Mouse (Mus musculus): ENCODE measurements around the gene Fam71e1. TPM values are rescaled to one million over a fixed set of nuclear protein-coding genes. Genes with fewer than 3 reads are reported as not detected.

Gene Fam71e1
- polyA plus RNA-seq, 1 experiment, result 12.2 TPM

DNA sequence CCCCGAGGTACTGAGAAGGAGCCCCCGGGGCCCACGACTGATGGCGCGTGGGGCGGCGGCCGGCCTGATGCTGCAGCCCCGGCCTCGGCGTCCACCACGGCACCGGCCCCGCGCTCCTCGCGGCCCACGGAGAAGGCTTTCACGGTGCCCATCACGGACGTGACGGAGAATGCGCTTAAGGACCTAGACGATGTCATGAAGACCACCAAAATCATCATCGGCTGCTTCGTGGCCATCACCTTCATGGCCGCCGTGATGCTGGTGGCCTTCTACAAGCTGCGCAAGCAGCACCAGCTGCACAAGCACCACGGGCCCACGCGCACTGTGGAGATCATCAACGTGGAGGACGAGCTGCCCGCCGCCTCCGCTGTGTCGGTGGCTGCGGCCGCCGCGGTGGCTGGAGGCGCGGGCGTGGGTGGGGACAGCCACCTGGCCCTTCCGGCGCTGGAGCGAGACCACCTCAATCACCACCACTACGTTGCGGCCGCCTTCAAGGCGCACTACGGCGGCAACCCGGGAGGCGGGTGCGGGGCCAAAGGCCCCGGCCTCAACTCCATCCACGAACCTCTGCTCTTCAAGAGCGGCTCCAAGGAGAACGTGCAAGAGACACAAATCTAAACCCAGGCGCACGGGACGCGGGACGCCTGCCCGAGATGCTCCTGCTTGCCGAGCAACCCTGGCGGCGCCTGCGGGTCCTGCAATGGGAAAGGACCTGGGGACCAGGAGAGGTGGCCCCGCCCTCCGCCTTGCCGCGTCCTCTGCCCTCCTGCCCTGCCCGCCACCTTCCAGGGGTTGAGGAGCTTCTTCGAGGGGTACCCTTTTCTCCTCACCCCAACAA, 33.9 kb upstream of the Fam71e1 start:
- peak; percentile 59 for DNase-seq
- H3K36me3 ChIP-seq (ENCODE audit: control insufficient read depth, insufficient read depth, low read length), result no peaks in the 10 kb centered on the region
- H3K27ac ChIP-seq (ENCODE audit: insufficient read depth, low read depth, low read length), result no peak overlapping the region
- H3K4me1 ChIP-seq (ENCODE audit: control insufficient read depth, insufficient read depth, low read length), result no peaks in the 10 kb centered on the region
- no peak for TF ChIP-seq POLR2A (IDR thresholded peaks at IDR 0.05; ENCODE audit: low read depth, low read length)
- peak; percentile 29; the same call in 1 of the 2 replicates for TF ChIP-seq CTCF (conservative IDR thresholded peaks at IDR 0.05; ENCODE audit: insufficient read depth, insufficient read length, low read depth, low read length)
- no peak overlapping the region for H3K4me3 ChIP-seq (ENCODE audit: insufficient read depth, low read depth, low read length)
- 10% methylated on average over 77 of the region's 77 CpGs for WGBS
- no peaks in the 10 kb centered on the region for H3K27me3 ChIP-seq (replicated peaks; ENCODE audit: control insufficient read depth, insufficient read depth, low read length)

DNA sequence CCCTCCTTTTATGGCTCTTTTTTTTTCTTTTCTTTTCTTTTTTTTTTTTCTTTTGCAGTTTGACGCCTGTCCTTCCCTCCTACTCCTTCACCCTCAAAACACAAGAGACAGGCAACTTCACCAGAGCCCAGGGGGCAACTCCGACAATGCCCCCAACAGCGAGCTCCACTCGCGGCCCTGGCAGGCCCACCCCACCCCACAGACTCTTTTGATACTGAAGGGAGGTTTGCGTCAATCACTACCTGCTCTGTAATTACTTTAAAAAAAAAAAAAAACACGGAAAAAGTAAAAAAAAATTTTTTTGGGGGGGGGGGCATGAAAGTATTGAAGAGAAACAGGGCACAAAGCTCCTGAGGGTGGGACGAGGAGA, 33.3 kb upstream of the Fam71e1 start:
- no peak for DNase-seq
- Histone ChIP-seq H3K36me3 (ENCODE audit: control insufficient read depth, insufficient read depth, low read length) (no peaks in the 10 kb centered on the region), H3K27me3 (replicated peaks; ENCODE audit: control insufficient read depth, insufficient read depth, low read length) (no peaks in the 10 kb centered on the region), H3K4me1 (ENCODE audit: control insufficient read depth, insufficient read depth, low read length) (no peaks in the 10 kb centered on the region), H3K27ac (ENCODE audit: insufficient read depth, low read depth, low read length) (no peak overlapping the region), H3K4me3 (ENCODE audit: insufficient read depth, low read depth, low read length) (no peak overlapping the region)
- TF ChIP-seq CTCF (conservative IDR thresholded peaks at IDR 0.05; ENCODE audit: insufficient read depth, insufficient read length, low read depth, low read length), result no peak
- no peak for TF ChIP-seq POLR2A (IDR thresholded peaks at IDR 0.05; ENCODE audit: low read depth, low read length)
- 21% methylated on average over 8 of the region's 8 CpGs for WGBS

DNA sequence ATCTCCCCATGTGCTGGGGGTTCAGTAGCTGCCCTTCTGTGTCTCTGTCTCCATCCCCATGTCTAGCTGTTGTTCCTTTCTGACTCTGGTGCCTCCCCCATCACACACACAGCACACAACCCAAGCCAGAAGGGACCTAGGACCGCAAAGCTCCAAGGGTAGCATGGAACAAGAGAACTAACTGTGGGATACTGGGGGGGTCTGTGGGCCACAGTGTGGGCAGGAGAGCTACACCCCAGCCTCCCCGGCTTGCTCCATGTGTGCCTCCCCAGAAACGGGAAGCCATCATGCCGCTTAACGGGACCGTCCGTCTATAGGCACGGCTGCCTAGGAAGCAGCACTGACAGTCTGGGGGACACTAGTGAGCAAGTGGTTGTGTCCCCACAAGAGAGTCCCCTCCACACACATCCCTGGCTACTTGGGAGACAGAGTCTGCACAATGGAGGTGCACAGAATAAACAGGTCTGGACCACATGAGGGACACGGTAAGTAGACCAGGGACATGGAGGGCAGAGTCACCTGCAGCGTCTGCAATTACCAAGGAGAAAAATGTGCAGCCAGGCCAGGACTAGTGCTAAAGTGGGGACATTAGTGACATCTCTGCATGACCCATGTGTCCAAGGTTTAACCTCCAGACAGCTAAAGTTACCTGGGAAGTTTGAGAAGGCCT, 32.7 kb upstream of the Fam71e1 start:
- H3K27me3 ChIP-seq (replicated peaks; ENCODE audit: control insufficient read depth, insufficient read depth, low read length), result no peaks in the 10 kb centered on the region

DNA sequence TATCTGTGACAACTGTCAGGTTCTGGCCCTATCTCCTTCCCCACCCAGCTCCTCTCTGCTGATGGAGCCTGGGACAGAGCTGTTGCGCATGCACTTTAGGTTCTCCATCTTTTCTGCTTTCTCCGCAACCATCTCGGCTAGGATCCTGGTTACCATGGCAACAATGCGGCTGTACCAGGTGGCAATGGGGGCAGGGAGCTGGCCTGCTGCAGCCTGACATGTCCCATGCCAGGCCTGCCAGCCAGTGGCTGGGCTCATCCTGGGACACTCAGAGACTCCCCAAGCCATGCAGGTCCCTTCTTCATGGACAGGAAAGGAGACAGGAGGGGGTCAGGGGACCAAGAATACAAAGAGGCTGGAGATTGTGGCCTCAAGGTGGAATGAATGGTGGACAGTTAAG, 31.9 kb upstream of the Fam71e1 start:
- Histone ChIP-seq H3K4me3 (ENCODE audit: insufficient read depth, low read depth, low read length) (no peak overlapping the region), H3K4me1 (ENCODE audit: control insufficient read depth, insufficient read depth, low read length) (no peaks in the 10 kb centered on the region)
- TF ChIP-seq POLR2A (IDR thresholded peaks at IDR 0.05; ENCODE audit: low read depth, low read length) (no peak), CTCF (conservative IDR thresholded peaks at IDR 0.05; ENCODE audit: insufficient read depth, insufficient read length, low read depth, low read length) (no peak)

More for the DNA sequence above, 32.7 kb upstream of the Fam71e1 start:
- 86% methylated on average over 10 of the region's 10 CpGs for WGBS
- Histone ChIP-seq H3K36me3 (ENCODE audit: control insufficient read depth, insufficient read depth, low read length) (no peaks in the 10 kb centered on the region), H3K27ac (ENCODE audit: insufficient read depth, low read depth, low read length) (no peak overlapping the region), H3K4me1 (ENCODE audit: control insufficient read depth, insufficient read depth, low read length) (no peaks in the 10 kb centered on the region), H3K4me3 (ENCODE audit: insufficient read depth, low read depth, low read length) (no peak overlapping the region)
- DNase-seq, result no peak
- TF ChIP-seq POLR2A (IDR thresholded peaks at IDR 0.05; ENCODE audit: low read depth, low read length) (no peak), CTCF (conservative IDR thresholded peaks at IDR 0.05; ENCODE audit: insufficient read depth, insufficient read length, low read depth, low read length) (no peak)

DNA sequence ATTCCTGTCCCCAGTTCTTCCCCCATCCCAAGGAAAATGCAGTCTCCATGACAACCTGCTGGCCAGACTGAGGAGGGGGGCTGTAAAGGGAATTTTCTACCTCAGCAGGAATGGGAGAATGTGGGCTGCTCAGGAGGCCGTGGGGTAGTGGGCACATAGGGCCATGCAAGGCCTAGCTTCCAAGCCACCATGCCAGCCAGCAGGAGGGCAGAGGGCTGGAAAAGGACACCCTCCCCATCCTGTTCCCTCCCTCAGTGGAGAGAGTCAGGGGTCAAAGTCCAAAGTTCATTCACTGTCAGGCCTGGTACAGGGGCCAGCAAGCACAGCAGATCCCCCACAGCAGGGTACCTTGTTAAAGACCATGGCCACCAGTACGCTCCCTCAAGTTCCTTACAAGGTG, 31.3 kb upstream of the Fam71e1 start, which contains the start of gene Aspdh:
Aspdh (plus strand) TSS at position 281 of the 400 bp plus-strand sequence.
- peak; percentile 16 for TF ChIP-seq POLR2A (IDR thresholded peaks at IDR 0.05; ENCODE audit: low read depth, low read length)
- no peak for TF ChIP-seq CTCF (conservative IDR thresholded peaks at IDR 0.05; ENCODE audit: insufficient read depth, insufficient read length, low read depth, low read length)
- Histone ChIP-seq H3K27ac (ENCODE audit: insufficient read depth, low read depth, low read length) (peak within 1 kb of the TSS; percentile 84), H3K4me1 (ENCODE audit: control insufficient read depth, insufficient read depth, low read length) (no peaks in the 10 kb centered on the region), H3K4me3 (ENCODE audit: insufficient read depth, low read depth, low read length) (peak within 1 kb of the TSS; percentile 51), H3K27me3 (replicated peaks; ENCODE audit: control insufficient read depth, insufficient read depth, low read length) (no peaks in the 10 kb centered on the region), H3K36me3 (ENCODE audit: control insufficient read depth, insufficient read depth, low read length) (no peaks in the 10 kb centered on the region)
- 51% methylated on average over 2 of the region's 2 CpGs for WGBS
- peak; percentile 90 for DNase-seq

More for the DNA sequence above, 31.9 kb upstream of the Fam71e1 start:
- DNase-seq, result no peak
- no peaks in the 10 kb centered on the region for H3K27me3 ChIP-seq (replicated peaks; ENCODE audit: control insufficient read depth, insufficient read depth, low read length)
- H3K36me3 ChIP-seq (ENCODE audit: control insufficient read depth, insufficient read depth, low read length), result no peaks in the 10 kb centered on the region
- WGBS, result 51% methylated on average over 4 of the region's 4 CpGs
- no peak overlapping the region for H3K27ac ChIP-seq (ENCODE audit: insufficient read depth, low read depth, low read length)

DNA sequence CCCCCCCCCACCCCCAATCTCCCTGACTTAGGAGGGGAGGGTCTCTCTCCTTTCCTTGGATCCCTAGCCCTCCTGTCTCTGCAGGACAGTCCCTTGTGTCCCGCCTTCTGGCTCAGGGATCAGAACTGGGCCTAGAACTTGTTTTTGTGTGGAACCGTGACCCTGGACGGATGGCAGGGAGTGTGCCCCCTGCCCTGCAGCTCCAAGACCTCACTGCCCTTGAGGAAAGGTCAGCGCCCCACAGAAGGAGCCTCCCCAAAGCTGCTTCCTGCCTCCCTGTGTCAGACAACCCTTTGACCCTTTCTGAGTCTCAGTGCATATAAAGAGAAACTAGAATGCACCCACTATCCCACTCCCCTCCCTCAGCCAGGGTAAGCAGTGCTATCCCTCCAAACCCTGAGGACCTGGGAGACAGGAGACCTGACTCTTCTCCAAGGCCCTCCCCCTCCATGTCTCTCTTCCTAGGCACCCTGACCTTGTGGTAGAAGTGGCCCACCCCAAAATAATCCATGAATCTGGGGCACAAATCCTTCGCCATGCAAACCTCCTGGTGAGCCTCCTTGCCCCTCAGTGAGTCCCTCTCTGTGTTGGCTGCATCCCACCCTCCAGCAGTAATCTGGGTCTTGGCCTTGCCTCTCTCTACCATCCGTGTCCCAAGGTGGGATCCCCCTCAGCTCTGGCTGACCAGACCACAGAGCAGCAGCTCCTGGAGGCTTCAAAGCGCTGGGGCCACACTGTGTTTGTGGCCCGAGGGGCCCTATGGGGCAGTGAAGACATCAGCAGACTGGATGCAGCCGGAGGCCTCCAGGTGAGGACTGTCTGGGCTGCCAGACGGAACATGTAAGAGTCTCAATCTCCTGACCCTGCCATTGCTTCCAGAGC, 30.1 kb upstream of the Fam71e1 start:
- peak; percentile 32 for DNase-seq
- H3K27ac ChIP-seq (ENCODE audit: insufficient read depth, low read depth, low read length), result peak overlapping the region; percentile 84
- no peak for TF ChIP-seq CTCF (conservative IDR thresholded peaks at IDR 0.05; ENCODE audit: insufficient read depth, insufficient read length, low read depth, low read length)
- no peak for TF ChIP-seq POLR2A (IDR thresholded peaks at IDR 0.05; ENCODE audit: low read depth, low read length)
- H3K27me3 ChIP-seq (replicated peaks; ENCODE audit: control insufficient read depth, insufficient read depth, low read length), result no peaks in the 10 kb centered on the region
- H3K4me3 ChIP-seq (ENCODE audit: insufficient read depth, low read depth, low read length), result peak overlapping the region; percentile 51
- WGBS, result 76% methylated on average over 10 of the region's 10 CpGs
- H3K36me3 ChIP-seq (ENCODE audit: control insufficient read depth, insufficient read depth, low read length), result no peaks in the 10 kb centered on the region
- H3K4me1 ChIP-seq (ENCODE audit: control insufficient read depth, insufficient read depth, low read length), result no peaks in the 10 kb centered on the region

Measured in kidney, adult 2 months (tissue).